In the genomic region with DNA sequence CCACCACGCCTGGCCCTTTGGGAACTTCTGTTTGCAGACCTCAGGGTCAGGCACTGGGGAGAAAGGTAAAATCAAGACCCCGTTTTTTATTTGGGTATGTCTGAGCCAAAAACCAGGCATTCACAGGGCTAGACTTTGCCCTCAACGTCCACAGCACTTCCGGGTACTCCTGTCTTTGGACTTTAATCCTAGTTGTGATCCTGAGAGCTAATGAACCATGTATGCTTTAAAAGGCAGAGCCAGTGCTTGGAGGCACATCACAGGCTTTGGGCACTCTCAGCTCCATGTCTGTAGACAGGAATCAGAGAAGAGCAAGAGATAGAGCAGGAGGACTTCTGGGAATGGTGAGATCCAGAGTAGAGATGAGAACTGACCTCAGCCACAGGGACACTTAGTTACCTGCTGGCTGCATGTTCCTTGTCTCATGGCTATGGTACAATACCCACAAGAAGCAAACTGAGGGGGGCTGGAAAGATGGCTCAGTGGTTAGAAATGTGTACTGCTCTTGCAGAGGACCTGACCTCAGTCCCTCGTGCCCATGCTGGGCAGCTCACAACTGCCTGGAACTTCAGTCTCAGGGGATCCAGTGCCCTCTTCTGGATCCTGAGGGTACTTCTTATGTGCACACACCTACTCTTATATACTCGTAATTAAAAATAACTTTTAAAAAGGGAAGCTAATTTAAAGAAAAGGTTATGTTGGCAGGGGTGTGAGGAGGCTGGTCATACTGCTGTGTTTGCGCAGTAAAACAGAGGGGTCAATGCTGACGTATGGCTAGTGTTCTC, we compare ENCODE assay signal across 18 mouse cellular contexts. TPM values are rescaled to one million over a fixed set of nuclear protein-coding genes. Genes with fewer than 3 reads are reported as not detected.
DNase-seq lines count a peak whose midpoint lies in the region; ATAC-seq and TF ChIP-seq lines count a peak whose summit lies in the region.
"Had no signal": no experiment of that assay in that cellular context is flagged by ENCODE, and none has a peak within 500 bp of the region (broad histone marks: within the 10 kb centered on the region; RNA-seq: fewer than 3 reads in every experiment).

No protein-coding gene starts in this region.

- peak; percentile 21 for DNase-seq in kidney, adult 18-20 months
- DNase-seq in liver, embryonic 14.5 days (ENCODE audit: low read depth in 3 of 3, low spot score in 3 of 3), result no peak
- DNase-seq in A20 (ENCODE audit: low read depth, low spot score) (peak; percentile 39), MEL-GATA-1-ER (ENCODE audit: extremely low read depth, low read depth) (peak; percentile 26)
- DNase-seq in right cerebral cortex, postnatal 25 days, result no peak
- no peak for DNase-seq in lung, adult 2 months
- DNase-seq: adrenal gland, postnatal 36 days; cerebellum, adult 8-10 months; gastrocnemius, adult 2 months; right cerebral cortex, postnatal 14 days; thymus, postnatal 14 days had no signal

- TF ChIP-seq POLR2A in lung, adult 2 months (IDR thresholded peaks at IDR 0.05; ENCODE audit: borderline replicate concordance, extremely low read depth, low read depth, low read length), result no peak

- TF ChIP-seq CTCF in liver, embryonic 14.5 days (IDR thresholded peaks at IDR 0.05; ENCODE audit: low read depth), result peak; percentile 32
- TF ChIP-seq CTCF in lung, adult 2 months (IDR thresholded peaks at IDR 0.05; ENCODE audit: insufficient read depth, low read length), result no peak

- no peaks in the 10 kb centered on the region for H3K9me3 ChIP-seq in kidney, embryonic 15.5 days (replicated peaks)
- H3K9me3 ChIP-seq in liver, embryonic 14.5 days (ENCODE audit: control insufficient read depth, low read length), result no peaks in the 10 kb centered on the region
- H3K9me3 ChIP-seq in liver, embryonic 12.5 days (replicated peaks), result no peaks in the 10 kb centered on the region
- H3K9me3 ChIP-seq: embryonic facial prominence, embryonic 15.5 days; forebrain, embryonic 10.5 days; limb, embryonic 13.5 days; lung, embryonic 15.5 days had no signal

- no peak for TF ChIP-seq EP300 in liver, embryonic 14.5 days (IDR thresholded peaks at IDR 0.05; ENCODE audit: low read depth)

- no peak for ATAC-seq in kidney, embryonic 15.5 days (replicated peaks; ENCODE audit: low FRiP score)
- ATAC-seq in liver, embryonic 14.5 days (ENCODE audit: insufficient read depth), result no peak
- no peak for ATAC-seq in liver, embryonic 12.5 days
- ATAC-seq: midbrain, embryonic 16.5 days had no signal

- H3K27me3 ChIP-seq in kidney, embryonic 15.5 days, result peaks cover 72% of the 10 kb centered on the region
- H3K27me3 ChIP-seq in liver, embryonic 14.5 days (ENCODE audit: control insufficient read depth, insufficient read depth, low read length), result no peaks in the 10 kb centered on the region; the same call in 1 of the 2 replicates
- peaks cover 59% of the 10 kb centered on the region for H3K27me3 ChIP-seq in liver, embryonic 12.5 days (replicated peaks)

- H3K36me3 ChIP-seq in kidney, embryonic 15.5 days, result no peaks in the 10 kb centered on the region
- no peaks in the 10 kb centered on the region for H3K36me3 ChIP-seq in liver, embryonic 14.5 days (replicated peaks; ENCODE audit: control insufficient read depth, insufficient read depth, low read depth)
- H3K36me3 ChIP-seq in liver, embryonic 12.5 days, result no peaks in the 10 kb centered on the region
- H3K36me3 ChIP-seq: embryonic facial prominence, embryonic 15.5 days; forebrain, embryonic 10.5 days; limb, embryonic 13.5 days; lung, embryonic 15.5 days had no signal

- no peak overlapping the region for H3K9ac ChIP-seq in kidney, embryonic 15.5 days
- no peak overlapping the region for H3K9ac ChIP-seq in liver, embryonic 14.5 days (replicated peaks)
- no peak overlapping the region for H3K9ac ChIP-seq in liver, embryonic 12.5 days
- H3K9ac ChIP-seq: embryonic facial prominence, embryonic 15.5 days; limb, embryonic 13.5 days; lung, embryonic 15.5 days had no signal

- no peak overlapping the region for H3K27ac ChIP-seq in kidney, embryonic 15.5 days
- H3K27ac ChIP-seq in liver, embryonic 14.5 days, result no peak overlapping the region
- no peak overlapping the region for H3K27ac ChIP-seq in liver, embryonic 12.5 days
- H3K27ac ChIP-seq: embryonic facial prominence, embryonic 15.5 days; forebrain, embryonic 10.5 days; gastrocnemius, adult 2 months; limb, embryonic 13.5 days; lung, embryonic 15.5 days had no signal

- WGBS in kidney, embryonic 15.5 days, result 71% methylated on average over 8 of the region's 8 CpGs
- WGBS in liver, embryonic 14.5 days (ENCODE audit: insufficient replicate concordance), result 52% methylated on average over 8 of the region's 8 CpGs
- WGBS in liver, embryonic 12.5 days (ENCODE audit: insufficient replicate concordance), result 53% methylated on average over 8 of the region's 8 CpGs
- 73% methylated on average over 8 of the region's 8 CpGs for WGBS in lung, adult 2 months

- peaks cover 6% of the 10 kb centered on the region; the same call in 1 of the 2 replicates for H3K4me1 ChIP-seq in kidney, embryonic 15.5 days
- no peaks in the 10 kb centered on the region for H3K4me1 ChIP-seq in liver, embryonic 14.5 days (replicated peaks; ENCODE audit: control insufficient read depth in 2 of 2, insufficient read depth in 2 of 2, low read length in 1 of 2)
- no peaks in the 10 kb centered on the region for H3K4me1 ChIP-seq in liver, embryonic 12.5 days
- no peaks in the 10 kb centered on the region for H3K4me1 ChIP-seq in lung, adult 2 months (ENCODE audit: control insufficient read depth, insufficient read depth, low read length)
- H3K4me1 ChIP-seq: embryonic facial prominence, embryonic 15.5 days; limb, embryonic 13.5 days; lung, embryonic 15.5 days had no signal

- no peak overlapping the region for H3K4me3 ChIP-seq in kidney, embryonic 15.5 days (replicated peaks)
- H3K4me3 ChIP-seq in liver, embryonic 14.5 days (ENCODE audit: insufficient read depth in 1 of 2, low read depth in 2 of 2, low read length in 2 of 2), result no peak overlapping the region
- no peak overlapping the region for H3K4me3 ChIP-seq in liver, embryonic 12.5 days
- no peak overlapping the region for H3K4me3 ChIP-seq in lung, adult 2 months (replicated peaks; ENCODE audit: extremely low read depth, low read depth, low read length)
- H3K4me3 ChIP-seq: embryonic facial prominence, embryonic 15.5 days; forebrain, embryonic 10.5 days; gastrocnemius, adult 2 months; limb, embryonic 13.5 days; lung, embryonic 15.5 days had no signal

- no peak overlapping the region for H3K4me2 ChIP-seq in kidney, embryonic 15.5 days
- no peak overlapping the region for H3K4me2 ChIP-seq in liver, embryonic 14.5 days (ENCODE audit: low read depth)
- no peak overlapping the region for H3K4me2 ChIP-seq in liver, embryonic 12.5 days
- H3K4me2 ChIP-seq: embryonic facial prominence, embryonic 15.5 days; limb, embryonic 13.5 days; lung, embryonic 15.5 days had no signal

RNA-seq across cellular contexts. Expression of gene Kazald1, which starts 25.6 kb away (rescaled TPM):
- polyA plus RNA-seq in kidney, embryonic 15.5 days (2015; fragmentation: Nextera tagmentation; extraction: Ambion mirVana), result 13.3 and 20.2 TPM in 2 replicates
- 0.15 and 0.22 TPM in 2 replicates for polyA plus RNA-seq in liver, embryonic 14.5 days (2012; rRNA removed)
- 0.13 and 0.29 TPM in 2 replicates for polyA plus RNA-seq in liver, embryonic 14.5 days (2014; fragmentation: Nextera tagmentation; extraction: Ambion mirVana)
- polyA plus RNA-seq in liver, embryonic 12.5 days (2016; fragmentation: Nextera tagmentation; extraction: Ambion mirVana), result 0.18 and 0.35 TPM in 2 replicates
- 10.4 and 11.0 TPM in 2 replicates for polyA plus RNA-seq in lung, adult 2 months (2012; rRNA removed)

RNA-seq across cellular contexts. Expression of gene Tlx1, which starts 49.8 kb away (rescaled TPM):
- not detected in 2 replicates for polyA plus RNA-seq in kidney, embryonic 15.5 days (2015; fragmentation: Nextera tagmentation; extraction: Ambion mirVana)
- 0.01 TPM in 1 of 2 replicates, not detected in the other for polyA plus RNA-seq in liver, embryonic 14.5 days (2012; rRNA removed)
- not detected in 2 replicates for polyA plus RNA-seq in liver, embryonic 14.5 days (2014; fragmentation: Nextera tagmentation; extraction: Ambion mirVana)
- not detected in 2 replicates for polyA plus RNA-seq in liver, embryonic 12.5 days (2016; fragmentation: Nextera tagmentation; extraction: Ambion mirVana)
- not detected in 2 replicates for polyA plus RNA-seq in lung, adult 2 months (2012; rRNA removed)
- polyA plus RNA-seq: forebrain, embryonic 10.5 days; lung, embryonic 15.5 days; midbrain, embryonic 16.5 days had no signal

RNA-seq across cellular contexts. Expression of gene Sfxn3, which starts 53.4 kb away (rescaled TPM):
- polyA plus RNA-seq in kidney, embryonic 15.5 days (2015; fragmentation: Nextera tagmentation; extraction: Ambion mirVana), result 20.2 and 24.4 TPM in 2 replicates
- polyA plus RNA-seq in liver, embryonic 14.5 days (2012; rRNA removed), result 2.4 TPM in 2 replicates
- polyA plus RNA-seq in liver, embryonic 14.5 days (2014; fragmentation: Nextera tagmentation; extraction: Ambion mirVana), result 1.8 and 2.5 TPM in 2 replicates
- polyA plus RNA-seq in liver, embryonic 12.5 days (2016; fragmentation: Nextera tagmentation; extraction: Ambion mirVana), result 4.1 TPM in 2 replicates
- polyA plus RNA-seq in lung, adult 2 months (2012; rRNA removed), result 61.8 and 84.2 TPM in 2 replicates

RNA-seq across cellular contexts. Expression of gene Pdzd7, which starts 55.2 kb away (rescaled TPM):
- 0.78 and 1.1 TPM in 2 replicates for polyA plus RNA-seq in kidney, embryonic 15.5 days (2015; fragmentation: Nextera tagmentation; extraction: Ambion mirVana)
- polyA plus RNA-seq in liver, embryonic 14.5 days (2012; rRNA removed), result 0.02 and 0.03 TPM in 2 replicates
- polyA plus RNA-seq in liver, embryonic 14.5 days (2014; fragmentation: Nextera tagmentation; extraction: Ambion mirVana), result not detected in 2 replicates
- polyA plus RNA-seq in liver, embryonic 12.5 days (2016; fragmentation: Nextera tagmentation; extraction: Ambion mirVana), result not detected in 2 replicates
- 0.64 and 1.2 TPM in 2 replicates for polyA plus RNA-seq in lung, adult 2 months (2012; rRNA removed)

Comparison
In these comparisons a context has a peak if more than half of its experiments do, and no peak if none do; other contexts are left out.
1. DNase-seq: peak in kidney, adult 18-20 months (single experiment), A20 (single experiment) and MEL-GATA-1-ER (single experiment); none in liver, embryonic 14.5 days (0 of 3), right cerebral cortex, postnatal 25 days (single experiment) and lung, adult 2 months (single experiment).